Mouse (Mus musculus) liver, adult 2 months (tissue): ENCODE measurements around the gene Prpf6. TPM values are rescaled to one million over a fixed set of nuclear protein-coding genes. Genes with fewer than 3 reads are reported as not detected.

Source experiments
- DNase-seq: peaks from one replicate; pipeline ENCODE4 v3.0.0-alpha.2; 2011; ENCODE audit warnings: low read depth, low spot score; ENCODE audit errors: extremely low read depth
- H3K27ac ChIP-seq: fragments of 200-500 bp; replicated peaks from 2 replicates; pipeline ENCODE4 v1.5.1; 2012; ENCODE audit warnings: low read depth, mild to moderate bottlenecking, control low read depth, inconsistent platforms, low read length; ENCODE audit not compliant: insufficient read depth
- H3K27me3 ChIP-seq: fragments of 200-500 bp; 2 replicates; pipeline ENCODE4 v1.6.1; 2012; ENCODE audit warnings: mild to moderate bottlenecking, moderate library complexity, low read length, inconsistent platforms; ENCODE audit not compliant: control insufficient read depth, insufficient read depth
- H3K36me3 ChIP-seq: fragments of 200-500 bp; 2 replicates; pipeline ENCODE4 v1.6.1; 2012; ENCODE audit warnings: low read length, inconsistent platforms; ENCODE audit not compliant: control insufficient read depth, insufficient read depth
- H3K4me1 ChIP-seq: fragments of 200-500 bp; 2 replicates; pipeline ENCODE4 v1.6.1; 2011; ENCODE audit warnings: low read length; ENCODE audit not compliant: control insufficient read depth, insufficient read depth
- H3K4me3 ChIP-seq: fragments of 200-500 bp; 2 replicates; pipeline ENCODE4 v1.5.1; 2011; ENCODE audit warnings: low read depth, mild to moderate bottlenecking, control low read depth, low read length, moderate library complexity; ENCODE audit not compliant: insufficient read depth
- H3K79me2 ChIP-seq: fragments of 200-500 bp; 2 replicates; pipeline ENCODE4 v1.6.1; 2012; ENCODE audit warnings: inconsistent platforms, mild to moderate bottlenecking, low read length, moderate library complexity; ENCODE audit not compliant: control insufficient read depth, insufficient read depth
- H3K9ac ChIP-seq: fragments of 200-500 bp; 2 replicates; pipeline ENCODE4 v1.6.1; 2012; ENCODE audit warnings: low read depth, mild to moderate bottlenecking, control low read depth, inconsistent platforms, low read length
- CTCF ChIP-seq: fragments of 200-500 bp; IDR thresholded peaks from 2 replicates; pipeline ENCODE4 v1.5.1; 2011; ENCODE audit warnings: low read depth, low read length, control low read depth
- POLR2A ChIP-seq: fragments of 200-500 bp; IDR thresholded peaks from 2 replicates; pipeline ENCODE4 v1.6.1; 2011; ENCODE audit warnings: low read length, control low read depth; ENCODE audit not compliant: insufficient read depth; ENCODE audit errors: extremely low read depth
- WGBS: fragments of 180-500 bp; shearing (Covaris S2); methylation state at CpG from one replicate; pipeline ENCODE4 v1.1.7; 2018; 5-methylcytosine and 5-hydroxymethylcytosine counted together
- polyA plus RNA-seq: library from polyadenylated mRNA; depleted of rRNA; stranded (reverse); fragments of >200 nt; gene quantifications from 2 replicates; pipeline ENCODE4 v1.2.3, GENCODE M21; 2012
- total RNA-seq: library from RNA; depleted of rRNA; stranded (reverse); fragments of >200 nt; gene quantifications from 2 replicates; pipeline ENCODE4 v1.2.3, GENCODE M21; 2014

Prpf6 gene
- total and polyA plus RNA-seq, 2 experiments = 13.4 to 27.3 TPM

DNA sequence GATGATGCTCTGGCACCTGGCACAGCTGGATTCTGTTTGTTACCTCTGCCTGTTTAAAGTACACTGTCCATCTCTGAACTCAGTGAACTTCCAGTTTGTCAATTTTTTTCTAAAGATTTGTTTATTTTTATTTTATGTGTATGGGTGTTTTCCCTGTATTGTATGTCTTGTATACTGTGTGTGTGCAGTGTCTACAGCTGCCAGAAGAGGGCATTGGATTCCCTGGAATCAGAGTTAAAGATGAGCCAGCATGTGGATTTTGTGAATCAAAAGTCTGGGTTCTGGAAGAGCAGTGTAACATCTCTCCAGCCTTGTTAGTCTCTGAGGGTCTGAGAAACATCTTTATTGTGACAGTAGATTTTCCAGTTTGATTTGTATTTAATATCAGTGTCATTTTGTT lies 31.7 kb downstream of the Prpf6 start:
- TF ChIP-seq CTCF (no peak), POLR2A (no peak)
- Histone ChIP-seq H3K4me1 (peaks cover 9% of the 10 kb centered on the region; the same call in 1 of the 2 replicates), H3K36me3 (peaks cover 63% of the 10 kb centered on the region), H3K79me2 (peaks cover 15% of the 10 kb centered on the region; the same call in 1 of the 2 replicates), H3K27me3 (no peaks in the 10 kb centered on the region), H3K9ac (no peak overlapping the region), H3K27ac (no peak overlapping the region), H3K4me3 (no peak overlapping the region)
- DNase-seq = no peak

DNA sequence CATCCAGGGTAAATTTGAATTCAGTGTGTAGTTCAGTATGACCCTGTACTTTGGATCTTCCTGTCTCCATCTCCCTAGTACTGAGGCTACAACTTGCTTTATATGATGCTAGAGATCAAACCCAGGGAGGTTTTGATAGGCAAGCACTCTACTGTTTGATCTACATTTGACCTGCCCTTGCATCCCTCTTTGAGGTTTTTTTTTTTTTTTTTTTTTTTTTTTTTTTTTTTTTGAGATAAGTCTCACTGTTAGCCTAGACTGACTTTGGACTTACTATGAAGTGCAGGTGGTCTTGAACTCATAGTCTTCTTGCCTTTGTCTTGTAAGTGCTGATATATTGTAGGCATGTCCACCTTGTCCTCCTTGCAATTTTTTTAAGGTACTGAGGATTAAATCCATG lies 36.8 kb downstream of the Prpf6 start:
- Histone ChIP-seq H3K9ac (no peak overlapping the region), H3K4me3 (no peak overlapping the region), H3K27ac (no peak overlapping the region), H3K4me1 (peaks cover 4% of the 10 kb centered on the region; the same call in 1 of the 2 replicates), H3K27me3 (no peaks in the 10 kb centered on the region), H3K36me3 (peaks cover 54% of the 10 kb centered on the region), H3K79me2 (peaks cover 10% of the 10 kb centered on the region; the same call in 1 of the 2 replicates)
- TF ChIP-seq POLR2A (no peak), CTCF (no peak)
- DNase-seq = no peak

GRCm38 (mm10) chr2:181632624-181633023 lies 41.0 kb downstream of the Prpf6 start:
- H3K4me1 ChIP-seq = peaks cover 10% of the 10 kb centered on the region
- H3K36me3 ChIP-seq = peaks cover 68% of the 10 kb centered on the region
- no peak for DNase-seq
- TF ChIP-seq POLR2A (no peak), CTCF (no peak)
- no peak overlapping the region for H3K9ac ChIP-seq
- H3K27ac ChIP-seq = no peak overlapping the region
- 93% methylated on average over 6 of the region's 6 CpGs for WGBS
- no peak overlapping the region for H3K4me3 ChIP-seq
- H3K79me2 ChIP-seq = peaks cover 8% of the 10 kb centered on the region; the same call in 1 of the 2 replicates
- H3K27me3 ChIP-seq = no peaks in the 10 kb centered on the region

DNA sequence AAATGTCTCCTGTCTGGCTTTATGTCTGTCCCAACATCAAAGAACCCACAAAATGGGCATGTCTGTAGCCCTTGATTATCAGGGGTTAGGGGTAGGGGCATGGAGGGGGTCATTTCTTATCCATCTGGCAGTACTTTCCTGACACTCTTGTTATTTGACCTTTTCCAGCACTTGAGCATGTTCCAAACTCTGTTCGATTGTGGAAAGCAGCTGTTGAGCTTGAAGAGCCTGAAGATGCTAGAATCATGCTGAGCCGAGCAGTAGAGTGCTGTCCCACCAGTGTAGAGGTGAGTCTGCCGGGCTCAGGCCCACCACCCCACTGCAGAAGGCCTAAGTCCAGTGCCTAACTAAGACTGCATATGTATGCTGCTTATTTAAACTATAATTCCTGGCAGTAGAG lies 44.2 kb downstream of the Prpf6 start:
- Histone ChIP-seq H3K4me1 (peaks cover 8% of the 10 kb centered on the region), H3K27ac (peak overlapping the region; percentile 19; the same call in 1 of the 2 replicates), H3K36me3 (peaks cover 82% of the 10 kb centered on the region), H3K4me3 (no peak overlapping the region), H3K9ac (no peak overlapping the region), H3K79me2 (0 out of 2 replicates have a peak, but pooled peaks cover 2% of the 10 kb centered on the region), H3K27me3 (no peaks in the 10 kb centered on the region)
- no peak for TF ChIP-seq POLR2A
- DNase-seq = peak; percentile 68
- 48% methylated on average over 3 of the region's 3 CpGs for WGBS

DNA sequence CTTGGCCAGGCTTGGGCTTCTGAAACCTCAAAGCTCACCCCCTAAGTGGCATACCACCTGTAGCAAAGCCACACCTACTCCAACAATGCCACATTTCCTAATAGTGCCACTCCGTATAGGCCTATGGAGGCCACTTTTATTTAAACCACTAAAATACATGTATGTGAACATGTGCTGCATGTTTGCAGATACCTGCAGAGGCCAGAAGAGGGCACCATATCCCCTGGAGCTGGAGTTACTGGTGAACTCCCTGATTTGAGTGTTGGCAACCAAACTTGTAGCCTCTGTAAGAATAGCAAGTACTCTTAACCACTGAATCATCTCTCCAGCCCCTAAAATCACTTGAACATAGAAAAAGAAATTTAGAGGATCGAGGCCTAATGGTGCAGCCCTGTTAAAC lies 52.7 kb downstream of the Prpf6 start:
- 94% methylated on average over 2 of the region's 2 CpGs for WGBS
- H3K79me2 ChIP-seq = no peaks in the 10 kb centered on the region; the same call in 1 of the 2 replicates
- TF ChIP-seq POLR2A (no peak), CTCF (peak; percentile 66; the same call in 1 of the 2 replicates)
- no peak overlapping the region for H3K4me3 ChIP-seq
- no peak overlapping the region for H3K27ac ChIP-seq
- H3K4me1 ChIP-seq = no peaks in the 10 kb centered on the region
- DNase-seq = peak; percentile 47
- H3K27me3 ChIP-seq = no peaks in the 10 kb centered on the region
- no peak overlapping the region for H3K9ac ChIP-seq
- peaks cover 72% of the 10 kb centered on the region for H3K36me3 ChIP-seq

DNA sequence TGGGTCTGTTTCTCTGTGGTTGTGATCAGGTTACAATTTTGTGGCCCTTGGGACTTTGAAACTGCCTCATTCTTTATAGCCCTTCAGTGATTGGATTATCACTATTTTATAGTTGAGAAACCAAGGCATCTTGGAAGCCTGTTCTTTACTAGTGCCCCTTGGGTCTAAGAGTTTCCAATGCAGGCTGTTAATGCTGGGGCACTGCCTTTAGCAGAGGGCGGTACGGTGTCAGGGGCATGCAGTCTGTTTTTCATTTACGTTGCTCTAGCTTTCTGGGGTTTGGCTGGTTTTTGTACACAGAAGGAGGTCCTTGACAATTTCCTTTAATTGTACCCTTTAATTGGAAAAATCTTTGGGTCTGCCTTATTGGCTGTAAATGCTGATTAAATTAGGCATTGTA lies 54.0 kb downstream of the Prpf6 start:
- TF ChIP-seq POLR2A = no peak
- Histone ChIP-seq H3K9ac (no peak overlapping the region), H3K27ac (no peak overlapping the region), H3K79me2 (no peaks in the 10 kb centered on the region; the same call in 1 of the 2 replicates), H3K36me3 (peaks cover 75% of the 10 kb centered on the region), H3K4me3 (no peak overlapping the region), H3K27me3 (no peaks in the 10 kb centered on the region), H3K4me1 (no peaks in the 10 kb centered on the region)
- WGBS = 95% methylated on average over 3 of the region's 3 CpGs
- no peak for DNase-seq
